Comparison of ENCODE assay signal across 28 mouse cellular contexts in genomic region chr6:119558855-119559254, GRCm38 (mm10). TPM values are rescaled to one million over a fixed set of nuclear protein-coding genes. Genes with fewer than 3 reads are reported as not detected.
DNase-seq lines count a peak whose midpoint lies in the region; ATAC-seq lines count a peak whose summit lies in the region.
"Had no signal": no experiment of that assay in that cellular context is flagged by ENCODE, and none has a peak within 500 bp of the region (broad histone marks: within the 10 kb centered on the region; RNA-seq: fewer than 3 reads in every experiment).

No protein-coding gene starts in this region.

- H3K9ac ChIP-seq in heart, embryonic 11.5 days (ENCODE audit: low read depth, low read length) = no peak overlapping the region
- no peak overlapping the region for H3K9ac ChIP-seq in stomach, embryonic 15.5 days
- H3K9ac ChIP-seq: embryonic facial prominence, embryonic 12.5 days; embryonic facial prominence, embryonic 15.5 days; heart, embryonic 15.5 days; hindbrain, embryonic 12.5 days; hindbrain, embryonic 15.5 days had no signal

- no peak for DNase-seq in heart, adult 8-10 months (ENCODE audit: low spot score)
- peak; percentile 33 for DNase-seq in forelimb bud, embryonic 11.5 days (ENCODE audit: low read depth, low spot score)
- no peak for DNase-seq in spleen, adult 18-20 months
- DNase-seq: adrenal gland, postnatal 10 days; B cell, adult 2 months; cerebellum, adult 11 months; cerebellum, adult 2 months; cerebellum, adult 9-11 months; cerebellum, postnatal 25 days; gastrocnemius, adult 2 months; gastrocnemius, postnatal 14 days; heart, adult 11 months; heart, postnatal 10 days had no signal

- H3K4me2 ChIP-seq in heart, embryonic 11.5 days = no peak overlapping the region
- H3K4me2 ChIP-seq in stomach, embryonic 15.5 days = no peak overlapping the region
- H3K4me2 ChIP-seq: embryonic facial prominence, embryonic 12.5 days; embryonic facial prominence, embryonic 15.5 days; heart, embryonic 15.5 days; hindbrain, embryonic 12.5 days; hindbrain, embryonic 15.5 days had no signal

- no peak for ATAC-seq in heart, embryonic 11.5 days (replicated peaks; ENCODE audit: insufficient number of reproducible peaks, low FRiP score, low TSS enrichment)
- ATAC-seq in stomach, embryonic 15.5 days (ENCODE audit: insufficient read depth, low FRiP score, low read depth) = peak; percentile 69
- ATAC-seq in frontal cortex, adult (ENCODE audit: low TSS enrichment) = no peak
- ATAC-seq: forebrain, embryonic 14.5 days; intestine, postnatal 0 days; Patski had no signal

- no peak overlapping the region for H3K4me3 ChIP-seq in heart, embryonic 11.5 days (ENCODE audit: low read depth, low read length)
- no peak overlapping the region for H3K4me3 ChIP-seq in stomach, embryonic 15.5 days (replicated peaks)
- H3K4me3 ChIP-seq: embryonic facial prominence, embryonic 12.5 days; embryonic facial prominence, embryonic 15.5 days; gastrocnemius, adult 2 months; heart, embryonic 15.5 days; hindbrain, embryonic 12.5 days; hindbrain, embryonic 15.5 days had no signal

- 48% methylated on average over 7 of the region's 7 CpGs for WGBS in heart, embryonic 11.5 days (ENCODE audit: insufficient replicate concordance)
- WGBS in stomach, embryonic 15.5 days = 40% methylated on average over 7 of the region's 7 CpGs

- H3K27me3 ChIP-seq in heart, embryonic 11.5 days (ENCODE audit: control insufficient read depth, insufficient read depth, low read length) = no peaks in the 10 kb centered on the region
- no peaks in the 10 kb centered on the region for H3K27me3 ChIP-seq in stomach, embryonic 15.5 days (replicated peaks)
- H3K27me3 ChIP-seq: CH12.LX; embryonic facial prominence, embryonic 12.5 days; embryonic facial prominence, embryonic 15.5 days; heart, embryonic 15.5 days; hindbrain, embryonic 12.5 days; hindbrain, embryonic 15.5 days; Patski had no signal

- H3K36me3 ChIP-seq in heart, embryonic 11.5 days (ENCODE audit: control insufficient read depth, insufficient read depth, low read length) = no peaks in the 10 kb centered on the region
- no peaks in the 10 kb centered on the region for H3K36me3 ChIP-seq in stomach, embryonic 15.5 days
- H3K36me3 ChIP-seq: embryonic facial prominence, embryonic 12.5 days; embryonic facial prominence, embryonic 15.5 days; G1E; heart, embryonic 15.5 days; hindbrain, embryonic 12.5 days; hindbrain, embryonic 15.5 days had no signal

- H3K27ac ChIP-seq in heart, embryonic 11.5 days (ENCODE audit: low read depth, low read length) = 0 out of 2 replicates have a peak overlapping the region, but pooled peaks have one; percentile 29
- no peak overlapping the region for H3K27ac ChIP-seq in stomach, embryonic 15.5 days
- H3K27ac ChIP-seq: embryonic facial prominence, embryonic 12.5 days; embryonic facial prominence, embryonic 15.5 days; gastrocnemius, adult 2 months; heart, embryonic 15.5 days; hindbrain, embryonic 12.5 days; hindbrain, embryonic 15.5 days had no signal

- no peaks in the 10 kb centered on the region for H3K9me3 ChIP-seq in heart, embryonic 11.5 days (replicated peaks; ENCODE audit: control insufficient read depth, low read length)
- H3K9me3 ChIP-seq in stomach, embryonic 15.5 days = no peaks in the 10 kb centered on the region
- H3K9me3 ChIP-seq: embryonic facial prominence, embryonic 12.5 days; embryonic facial prominence, embryonic 15.5 days; G1E; heart, embryonic 15.5 days; hindbrain, embryonic 12.5 days; hindbrain, embryonic 15.5 days had no signal

- peaks cover 6% of the 10 kb centered on the region; the same call in 1 of the 2 replicates for H3K4me1 ChIP-seq in heart, embryonic 11.5 days (ENCODE audit: control insufficient read depth, insufficient read depth, low read length)
- H3K4me1 ChIP-seq in stomach, embryonic 15.5 days = no peaks in the 10 kb centered on the region
- H3K4me1 ChIP-seq: embryonic facial prominence, embryonic 12.5 days; embryonic facial prominence, embryonic 15.5 days; hindbrain, embryonic 15.5 days had no signal

RNA-seq across cellular contexts. Expression of gene Wnt5b, which starts 14.7 kb away (rescaled TPM):
- 6.8 and 7.3 TPM in 2 replicates for polyA plus RNA-seq in heart, embryonic 11.5 days (2014; fragmentation: Nextera tagmentation; extraction: Ambion mirVana)
- 1 to 10 TPM; 1.6 to 3.8 (median 2.5) TPM for total RNA-seq in heart, adult 8-10 months (2022)
- 8.7 and 10.4 TPM in 2 replicates for polyA plus RNA-seq in stomach, embryonic 15.5 days (2015; fragmentation: Nextera tagmentation; extraction: Ambion mirVana)
- total RNA-seq: common myeloid progenitor, adult 5-6 weeks; G1E; hematopoietic stem cell, adult 5-6 weeks had no signal
